Mouse (Mus musculus): ENCODE data around the gene Asb8.

Asb8 gene

GRCm38 (mm10) chr15:98155944-98156343 is 9.5 kb downstream of the Asb8 start:
- DNase-seq (ENCODE audit: extremely low read depth, low read depth) = no peak

- DNase-seq (ENCODE audit: extremely low read depth, low read depth) = no peak
Measured at GRCm38 (mm10) chr15:98155272-98155671, 10.2 kb downstream of the Asb8 start.

GRCm38 (mm10) chr15:98154631-98155030 is 10.8 kb downstream of the Asb8 start:
- no peak for DNase-seq (ENCODE audit: extremely low read depth, low read depth)

- no peak for DNase-seq (ENCODE audit: extremely low read depth, low read depth)
Measured at GRCm38 (mm10) chr15:98154146-98154545, 11.3 kb downstream of the Asb8 start.

GRCm38 (mm10) chr15:98153625-98154024 is 11.8 kb downstream of the Asb8 start:
- peak; percentile 68 for DNase-seq (ENCODE audit: extremely low read depth, low read depth)

GRCm38 (mm10) chr15:98152916-98153315 is 12.5 kb downstream of the Asb8 start:
- no peak for DNase-seq (ENCODE audit: extremely low read depth, low read depth)

- DNase-seq (ENCODE audit: extremely low read depth, low read depth) = no peak
Measured at GRCm38 (mm10) chr15:98149166-98149602, 16.2 kb downstream of the Asb8 start.

- DNase-seq (ENCODE audit: extremely low read depth, low read depth) = no peak
Measured at GRCm38 (mm10) chr15:98148356-98148755, 17.1 kb downstream of the Asb8 start.

GRCm38 (mm10) chr15:98145559-98146181 is 19.8 kb downstream of the Asb8 start:
- DNase-seq (ENCODE audit: extremely low read depth, low read depth) = peak; percentile 93

- DNase-seq (ENCODE audit: extremely low read depth, low read depth) = no peak
Measured at GRCm38 (mm10) chr15:98144861-98145507, 20.4 kb downstream of the Asb8 start.

GRCm38 (mm10) chr15:98142515-98142914 is 22.9 kb downstream of the Asb8 start:
- DNase-seq (ENCODE audit: extremely low read depth, low read depth) = no peak

GRCm38 (mm10) chr15:98140809-98141208 is 24.6 kb downstream of the Asb8 start:
- no peak for DNase-seq (ENCODE audit: extremely low read depth, low read depth)

GRCm38 (mm10) chr15:98139763-98140162 is 25.7 kb downstream of the Asb8 start:
- DNase-seq (ENCODE audit: extremely low read depth, low read depth) = peak; percentile 13

- DNase-seq (ENCODE audit: extremely low read depth, low read depth) = no peak
Measured at GRCm38 (mm10) chr15:98136871-98137270, 28.6 kb downstream of the Asb8 start.

- DNase-seq (ENCODE audit: extremely low read depth, low read depth) = no peak
Measured at GRCm38 (mm10) chr15:98135671-98136070, 29.8 kb downstream of the Asb8 start.

- no peak for DNase-seq (ENCODE audit: extremely low read depth, low read depth)
Measured at GRCm38 (mm10) chr15:98134666-98135065, 30.8 kb downstream of the Asb8 start.

- no peak for DNase-seq (ENCODE audit: extremely low read depth, low read depth)
Measured at GRCm38 (mm10) chr15:98134034-98134433, 31.4 kb downstream of the Asb8 start.

GRCm38 (mm10) chr15:98133471-98133870 is 32.0 kb downstream of the Asb8 start:
- DNase-seq (ENCODE audit: extremely low read depth, low read depth) = no peak

- DNase-seq (ENCODE audit: extremely low read depth, low read depth) = no peak
Measured at GRCm38 (mm10) chr15:98131942-98132655, 33.3 kb downstream of the Asb8 start.

GRCm38 (mm10) chr15:98131451-98131850 is 34.0 kb downstream of the Asb8 start:
- no peak for DNase-seq (ENCODE audit: extremely low read depth, low read depth)

GRCm38 (mm10) chr15:98131001-98131400 is 34.4 kb downstream of the Asb8 start:
- DNase-seq (ENCODE audit: extremely low read depth, low read depth) = no peak

GRCm38 (mm10) chr15:98120831-98121230 is 44.6 kb downstream of the Asb8 start:
- DNase-seq (ENCODE audit: extremely low read depth, low read depth) = no peak
